Mouse (Mus musculus): Measurements from ENCODE around the gene Trpv1. TPM values are rescaled to one million over a fixed set of nuclear protein-coding genes. Genes with fewer than 3 reads are reported as not detected.

Gene Trpv1
- 0.09 TPM in 2 replicates for polyA plus RNA-seq (2014; fragmentation: Nextera tagmentation; extraction: Ambion mirVana)

- H3K27me3 ChIP-seq (ENCODE audit: control insufficient read depth, insufficient read depth, low read length): no peaks in the 10 kb centered on the region
- H3K27ac ChIP-seq (replicated peaks; ENCODE audit: low read depth, low read length): no peak within 1 kb of the TSS
- no peak for ATAC-seq (ENCODE audit: insufficient number of reproducible peaks, low FRiP score, low TSS enrichment, low read depth)
- H3K9ac ChIP-seq (ENCODE audit: low read length): no peak within 1 kb of the TSS
- no peak for DNase-seq (ENCODE audit: low spot score)
- no peaks in the 10 kb centered on the region for H3K4me1 ChIP-seq (ENCODE audit: control insufficient read depth, insufficient read depth, low read length)
- H3K4me3 ChIP-seq (ENCODE audit: low read depth, low read length): no peak within 1 kb of the TSS
- no peak within 1 kb of the TSS for H3K4me2 ChIP-seq (ENCODE audit: low read depth, severe bottlenecking)
- 92% methylated on average over 5 of the region's 5 CpGs for WGBS
- H3K36me3 ChIP-seq (ENCODE audit: control insufficient read depth, insufficient read depth, low read length): no peaks in the 10 kb centered on the region
- H3K9me3 ChIP-seq (ENCODE audit: control insufficient read depth, low read length): no peaks in the 10 kb centered on the region
Observed at GRCm38 (mm10) chr11:73233992-73234391, at the start of gene Trpv1. Trpv1 (plus strand) TSS chr11:73234292.

GRCm38 (mm10) chr11:73185872-73186615, 48.0 kb upstream of the Trpv1 start:
- no peak for DNase-seq (ENCODE audit: low spot score)
- H3K4me2 ChIP-seq (ENCODE audit: low read depth, severe bottlenecking): no peak overlapping the region
- 97% methylated on average over 10 of the region's 10 CpGs for WGBS
- no peaks in the 10 kb centered on the region for H3K9me3 ChIP-seq (ENCODE audit: control insufficient read depth, low read length)
- no peak overlapping the region for H3K9ac ChIP-seq (ENCODE audit: low read length)
- no peak overlapping the region for H3K4me3 ChIP-seq (ENCODE audit: low read depth, low read length)
- H3K27ac ChIP-seq (replicated peaks; ENCODE audit: low read depth, low read length): no peak overlapping the region
- no peak for ATAC-seq (ENCODE audit: insufficient number of reproducible peaks, low FRiP score, low TSS enrichment, low read depth)
- peaks cover 5% of the 10 kb centered on the region; the same call in 1 of the 2 replicates for H3K36me3 ChIP-seq (ENCODE audit: control insufficient read depth, insufficient read depth, low read length)
- no peaks in the 10 kb centered on the region for H3K27me3 ChIP-seq (ENCODE audit: control insufficient read depth, insufficient read depth, low read length)
- H3K4me1 ChIP-seq (ENCODE audit: control insufficient read depth, insufficient read depth, low read length): no peaks in the 10 kb centered on the region

GRCm38 (mm10) chr11:73187231-73187630, 46.9 kb upstream of the Trpv1 start:
- ATAC-seq (ENCODE audit: insufficient number of reproducible peaks, low FRiP score, low TSS enrichment, low read depth) (no peak), DNase-seq (ENCODE audit: low spot score) (no peak)
- Histone ChIP-seq H3K27me3 (ENCODE audit: control insufficient read depth, insufficient read depth, low read length) (no peaks in the 10 kb centered on the region), H3K4me3 (ENCODE audit: low read depth, low read length) (no peak overlapping the region), H3K4me1 (ENCODE audit: control insufficient read depth, insufficient read depth, low read length) (no peaks in the 10 kb centered on the region), H3K9me3 (ENCODE audit: control insufficient read depth, low read length) (no peaks in the 10 kb centered on the region), H3K36me3 (ENCODE audit: control insufficient read depth, insufficient read depth, low read length) (peaks cover 5% of the 10 kb centered on the region; the same call in 1 of the 2 replicates), H3K9ac (ENCODE audit: low read length) (no peak overlapping the region), H3K27ac (replicated peaks; ENCODE audit: low read depth, low read length) (no peak overlapping the region), H3K4me2 (ENCODE audit: low read depth, severe bottlenecking) (no peak overlapping the region)
- 87% methylated on average over 6 of the region's 6 CpGs for WGBS

DNA sequence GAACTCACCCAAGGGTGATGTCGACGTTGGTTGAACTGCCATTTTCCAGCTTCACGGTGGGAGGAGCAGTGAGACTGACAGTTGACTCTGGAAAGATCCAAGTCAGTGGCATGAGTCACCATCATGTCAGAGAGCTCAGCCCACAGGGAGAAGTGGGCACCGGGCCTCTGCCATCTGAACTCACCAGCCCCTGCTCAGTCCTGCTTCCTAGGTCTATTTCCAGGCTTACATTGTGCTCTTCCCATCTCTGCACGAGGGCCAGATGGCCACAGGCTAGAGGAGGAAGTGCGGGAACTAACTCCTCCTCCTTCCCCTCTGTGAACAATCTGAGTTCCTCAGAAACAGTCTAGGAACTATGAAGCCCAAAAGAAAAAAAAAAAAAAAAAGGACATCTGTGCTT, 41.0 kb upstream of the Trpv1 start:
- no peaks in the 10 kb centered on the region for H3K4me1 ChIP-seq (ENCODE audit: control insufficient read depth, insufficient read depth, low read length)
- H3K36me3 ChIP-seq (ENCODE audit: control insufficient read depth, insufficient read depth, low read length): no peaks in the 10 kb centered on the region
- no peak overlapping the region for H3K4me2 ChIP-seq (ENCODE audit: low read depth, severe bottlenecking)
- no peak overlapping the region for H3K4me3 ChIP-seq (ENCODE audit: low read depth, low read length)
- no peaks in the 10 kb centered on the region for H3K9me3 ChIP-seq (ENCODE audit: control insufficient read depth, low read length)
- ATAC-seq (ENCODE audit: insufficient number of reproducible peaks, low FRiP score, low TSS enrichment, low read depth) (no peak), DNase-seq (ENCODE audit: low spot score) (no peak)
- 68% methylated on average over 6 of the region's 6 CpGs for WGBS
- no peaks in the 10 kb centered on the region for H3K27me3 ChIP-seq (ENCODE audit: control insufficient read depth, insufficient read depth, low read length)
- no peak overlapping the region for H3K9ac ChIP-seq (ENCODE audit: low read length)
- no peak overlapping the region for H3K27ac ChIP-seq (replicated peaks; ENCODE audit: low read depth, low read length)

DNA sequence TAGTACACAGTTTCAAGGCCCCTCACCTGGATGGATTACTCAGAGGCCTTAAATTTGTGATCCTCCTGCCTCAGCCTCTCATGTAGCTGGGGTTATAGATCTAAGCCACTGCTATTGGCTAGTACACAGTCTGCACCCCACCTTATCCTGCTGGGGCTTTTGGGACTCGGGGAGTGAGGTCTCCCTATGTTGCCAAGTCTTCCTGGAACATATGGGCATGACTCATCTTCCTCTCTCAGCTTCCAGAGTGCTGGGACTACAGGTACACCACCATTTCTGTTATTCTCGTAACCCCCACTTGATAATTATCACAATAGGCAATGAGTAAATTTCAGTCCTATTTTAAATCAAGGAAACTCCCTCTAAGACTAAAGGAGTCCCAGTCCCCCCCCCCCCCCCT, 39.6 kb upstream of the Trpv1 start:
- no peak for DNase-seq (ENCODE audit: low spot score)
- no peaks in the 10 kb centered on the region for H3K36me3 ChIP-seq (ENCODE audit: control insufficient read depth, insufficient read depth, low read length)
- H3K9me3 ChIP-seq (ENCODE audit: control insufficient read depth, low read length): no peaks in the 10 kb centered on the region
- 82% methylated on average over 2 of the region's 2 CpGs for WGBS
- no peak overlapping the region for H3K4me3 ChIP-seq (ENCODE audit: low read depth, low read length)
- H3K4me1 ChIP-seq (ENCODE audit: control insufficient read depth, insufficient read depth, low read length): no peaks in the 10 kb centered on the region
- H3K27ac ChIP-seq (replicated peaks; ENCODE audit: low read depth, low read length): no peak overlapping the region
- no peak overlapping the region for H3K4me2 ChIP-seq (ENCODE audit: low read depth, severe bottlenecking)
- H3K9ac ChIP-seq (ENCODE audit: low read length): no peak overlapping the region
- ATAC-seq (ENCODE audit: insufficient number of reproducible peaks, low FRiP score, low TSS enrichment, low read depth): no peak
- H3K27me3 ChIP-seq (ENCODE audit: control insufficient read depth, insufficient read depth, low read length): no peaks in the 10 kb centered on the region

DNA sequence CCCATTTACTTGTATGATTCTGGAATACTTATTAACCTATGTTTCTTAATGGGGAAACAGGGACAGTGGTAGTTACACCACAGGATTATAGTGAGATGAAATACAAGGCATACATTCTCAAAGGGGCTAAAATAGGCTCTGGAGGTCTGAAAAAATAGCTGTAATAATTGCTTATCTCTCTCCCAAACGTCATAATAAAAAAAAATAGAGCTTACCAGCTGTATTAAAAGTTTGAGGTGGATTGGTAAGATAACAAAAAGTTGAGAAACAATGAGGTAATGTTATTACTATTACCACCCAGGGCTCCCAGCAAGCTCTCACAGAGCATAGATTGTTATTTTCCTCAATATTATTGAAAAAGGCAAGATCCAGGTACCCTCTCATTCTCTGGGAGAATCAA, 35.9 kb upstream of the Trpv1 start:
- no peaks in the 10 kb centered on the region for H3K27me3 ChIP-seq (ENCODE audit: control insufficient read depth, insufficient read depth, low read length)
- ATAC-seq (ENCODE audit: insufficient number of reproducible peaks, low FRiP score, low TSS enrichment, low read depth) (no peak), DNase-seq (ENCODE audit: low spot score) (no peak)
- 7% methylated on average over 1 of the region's 1 CpGs for WGBS
- no peaks in the 10 kb centered on the region for H3K9me3 ChIP-seq (ENCODE audit: control insufficient read depth, low read length)
- H3K4me2 ChIP-seq (ENCODE audit: low read depth, severe bottlenecking): peak overlapping the region; percentile 76
- no peaks in the 10 kb centered on the region for H3K36me3 ChIP-seq (ENCODE audit: control insufficient read depth, insufficient read depth, low read length)
- H3K27ac ChIP-seq (replicated peaks; ENCODE audit: low read depth, low read length): no peak overlapping the region
- no peaks in the 10 kb centered on the region for H3K4me1 ChIP-seq (ENCODE audit: control insufficient read depth, insufficient read depth, low read length)
- no peak overlapping the region for H3K9ac ChIP-seq (ENCODE audit: low read length)
- peak overlapping the region; percentile 58 for H3K4me3 ChIP-seq (ENCODE audit: low read depth, low read length)

DNA sequence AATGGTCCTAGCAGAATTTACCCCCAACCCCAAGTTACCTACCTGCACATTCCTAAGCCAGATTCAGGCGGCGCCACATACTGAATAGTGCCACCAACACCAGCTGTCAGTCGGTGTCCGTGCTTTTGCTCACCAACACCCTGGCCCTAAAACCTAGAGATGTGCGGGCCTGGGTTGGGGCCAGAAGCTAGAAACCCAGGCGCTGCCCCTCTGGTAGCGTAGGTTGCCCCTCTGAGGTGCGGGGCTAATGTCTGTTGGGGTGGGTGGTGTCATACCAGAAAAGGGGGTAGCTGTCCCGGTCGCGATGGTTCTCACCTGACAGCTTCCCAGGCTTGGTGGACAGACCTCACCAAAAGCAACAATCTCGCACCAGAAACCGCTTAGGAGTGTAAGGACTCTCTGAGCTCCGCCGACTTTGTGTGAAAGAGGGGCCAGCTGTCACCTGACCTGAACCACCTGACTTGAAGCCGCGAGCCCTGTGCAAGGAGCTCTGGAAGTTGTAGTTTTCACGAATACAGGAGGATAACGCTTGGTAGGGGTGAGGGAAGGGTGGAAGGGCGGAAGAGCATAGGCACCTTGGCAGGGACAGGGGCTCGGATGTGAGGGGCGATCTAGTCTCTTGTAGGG, 35.4 kb upstream of the Trpv1 start, which contains the start of gene Ctns:
Gene Ctns, minus strand, starts transcription at position 440 of the 627 bp plus-strand sequence.
- Histone ChIP-seq H3K9me3 (ENCODE audit: control insufficient read depth, low read length) (no peaks in the 10 kb centered on the region), H3K27ac (replicated peaks; ENCODE audit: low read depth, low read length) (no peak within 1 kb of the TSS), H3K36me3 (ENCODE audit: control insufficient read depth, insufficient read depth, low read length) (no peaks in the 10 kb centered on the region), H3K4me3 (ENCODE audit: low read depth, low read length) (peak within 1 kb of the TSS; percentile 58), H3K9ac (ENCODE audit: low read length) (peak within 1 kb of the TSS; percentile 64), H3K4me2 (ENCODE audit: low read depth, severe bottlenecking) (peak within 1 kb of the TSS; percentile 76), H3K27me3 (ENCODE audit: control insufficient read depth, insufficient read depth, low read length) (no peaks in the 10 kb centered on the region), H3K4me1 (ENCODE audit: control insufficient read depth, insufficient read depth, low read length) (no peaks in the 10 kb centered on the region)
- ATAC-seq (ENCODE audit: insufficient number of reproducible peaks, low FRiP score, low TSS enrichment, low read depth) (peak; percentile 95), DNase-seq (ENCODE audit: low spot score) (peak; percentile 80)
- 2% methylated on average over 22 of the region's 22 CpGs for WGBS

DNA sequence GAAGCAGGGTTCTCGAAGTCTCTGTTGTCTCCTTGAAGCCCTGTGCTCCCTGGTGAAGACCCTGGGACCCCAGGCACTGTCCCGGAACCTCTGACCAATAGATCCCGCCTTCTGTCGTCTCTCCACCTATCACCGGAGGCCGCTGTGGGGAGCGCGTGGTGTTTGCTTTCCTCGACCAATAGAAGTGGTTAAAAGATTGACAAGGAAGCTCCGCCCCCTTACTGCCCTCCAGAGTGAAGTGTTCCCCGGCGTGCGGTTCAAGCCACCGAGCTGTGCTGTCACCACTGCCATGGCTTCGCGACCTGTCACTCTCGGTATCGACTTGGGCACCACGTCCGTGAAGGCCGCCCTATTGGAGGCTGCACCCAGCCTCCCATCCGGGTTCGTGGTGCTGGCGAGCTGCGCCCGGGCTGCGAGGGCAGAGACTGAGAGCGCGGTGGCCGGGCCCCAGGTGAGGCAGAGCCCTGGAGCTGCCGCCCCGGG, 34.8 kb upstream of the Trpv1 start, which contains the start of gene Shpk:
Gene Shpk, plus strand, starts transcription at position 231 of the 483 bp plus-strand sequence.
- Histone ChIP-seq H3K9me3 (ENCODE audit: control insufficient read depth, low read length) (no peaks in the 10 kb centered on the region), H3K4me3 (ENCODE audit: low read depth, low read length) (peak within 1 kb of the TSS; percentile 58), H3K4me2 (ENCODE audit: low read depth, severe bottlenecking) (peak within 1 kb of the TSS; percentile 76), H3K9ac (ENCODE audit: low read length) (peak within 1 kb of the TSS; percentile 64), H3K4me1 (ENCODE audit: control insufficient read depth, insufficient read depth, low read length) (no peaks in the 10 kb centered on the region), H3K27ac (replicated peaks; ENCODE audit: low read depth, low read length) (no peak within 1 kb of the TSS), H3K36me3 (ENCODE audit: control insufficient read depth, insufficient read depth, low read length) (no peaks in the 10 kb centered on the region), H3K27me3 (ENCODE audit: control insufficient read depth, insufficient read depth, low read length) (no peaks in the 10 kb centered on the region)
- WGBS: under 1% methylated on average over 32 of the region's 32 CpGs
- DNase-seq (ENCODE audit: low spot score) (peak; percentile 94), ATAC-seq (ENCODE audit: insufficient number of reproducible peaks, low FRiP score, low TSS enrichment, low read depth) (peak; percentile 97)

Measured in limb, embryonic 11.5 days (tissue).